Mouse (Mus musculus) left cerebral cortex, postnatal 10 days (tissue): ENCODE measurements around the gene Rel. TPM values are rescaled to one million over a fixed set of nuclear protein-coding genes. Genes with fewer than 3 reads are reported as not detected.
"Not testable (repeated sequence)": the region's sequence is repeated elsewhere in the genome, so short reads cannot be mapped to it uniquely, and the experiment has no call there.

ENCODE experiments used
- DNase-seq, 2 experiments: peaks; one replicate each; pipeline ENCODE4 v3.0.0; 2021 to 2022; ENCODE audit warnings: low spot score in 2 of 2, mixed read lengths in 1 of 2; ENCODE audit errors: extremely low spot score in 1 of 2
- intact Hi-C: fragments of 180-260 bp; cut with DNase I; formaldehyde crosslinking; loops from one replicate; pipeline ENCODE4 v1.15.1; 2025
- total RNA-seq, 2 experiments: library from RNA; stranded (reverse); gene quantifications; 2 replicates each; pipeline ENCODE4 v1.2.3; 2021

The Rel gene
- 1 to 10 TPM; 3.5 to 4.3 TPM for total RNA-seq

DNA sequence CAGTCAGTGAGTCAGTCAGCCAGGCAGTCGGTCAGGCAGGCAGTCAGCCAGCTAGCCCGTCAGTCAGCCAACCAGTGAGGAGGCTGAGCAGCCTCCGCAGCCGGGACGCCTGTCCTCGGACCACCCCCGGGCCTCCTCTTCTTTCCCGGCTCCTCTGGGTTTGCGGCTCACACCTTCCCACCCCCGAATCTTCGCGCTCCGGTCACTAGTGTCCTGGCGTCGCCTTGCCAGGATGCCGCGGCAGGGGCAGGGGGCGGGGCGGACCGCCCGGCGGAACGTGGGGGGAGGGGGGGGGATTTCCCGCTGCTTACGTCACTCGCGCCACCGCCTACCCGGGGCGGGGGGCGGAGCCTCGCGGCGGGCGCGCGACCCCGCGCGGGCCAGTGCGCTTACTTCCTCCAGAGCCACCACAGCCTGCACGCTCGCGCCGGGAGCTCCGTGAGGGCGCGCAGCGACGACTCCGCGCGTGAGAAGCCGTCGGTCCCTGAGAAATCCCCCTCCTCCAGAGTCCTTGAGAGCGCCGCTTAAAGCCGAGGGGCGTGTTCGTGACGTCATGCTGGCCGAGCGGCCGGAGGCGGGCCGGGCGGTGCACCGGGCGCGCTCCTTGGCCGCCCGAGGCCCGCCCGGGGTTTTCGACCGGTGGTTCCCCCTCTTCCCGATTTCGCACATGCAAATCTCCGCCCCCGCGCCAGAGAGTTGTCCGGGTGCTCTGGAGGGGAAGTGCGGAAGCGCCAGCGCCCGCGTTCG is at the start of gene Rel:
TSS of gene Rel (minus strand) at position 211 of the 747 bp plus-strand sequence.
- intact Hi-C loops, result no loop called here
- peak; percentile 88 to 92 for DNase-seq

DNA sequence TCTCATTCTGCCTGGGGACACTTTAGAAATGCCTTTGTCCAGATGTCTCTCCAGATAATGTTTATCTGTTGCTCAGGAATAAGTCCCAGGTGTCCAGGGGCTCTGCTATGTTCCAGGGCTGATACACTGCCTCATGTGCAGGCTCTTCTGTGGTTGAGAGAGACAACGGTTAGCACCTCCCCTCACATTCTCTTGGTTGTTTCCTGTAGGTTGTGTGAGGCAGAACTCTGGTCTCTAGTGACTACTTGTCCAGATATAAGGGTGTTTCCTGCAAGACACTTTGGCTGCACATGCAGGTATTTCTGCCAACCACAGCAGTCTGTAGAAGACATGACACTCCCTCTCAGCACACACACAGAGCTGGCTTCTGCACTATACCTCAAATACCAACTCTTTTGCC is 48.0 kb upstream of the Rel start:
- intact Hi-C loops, result no loop called here
- DNase-seq, result no peak

DNA sequence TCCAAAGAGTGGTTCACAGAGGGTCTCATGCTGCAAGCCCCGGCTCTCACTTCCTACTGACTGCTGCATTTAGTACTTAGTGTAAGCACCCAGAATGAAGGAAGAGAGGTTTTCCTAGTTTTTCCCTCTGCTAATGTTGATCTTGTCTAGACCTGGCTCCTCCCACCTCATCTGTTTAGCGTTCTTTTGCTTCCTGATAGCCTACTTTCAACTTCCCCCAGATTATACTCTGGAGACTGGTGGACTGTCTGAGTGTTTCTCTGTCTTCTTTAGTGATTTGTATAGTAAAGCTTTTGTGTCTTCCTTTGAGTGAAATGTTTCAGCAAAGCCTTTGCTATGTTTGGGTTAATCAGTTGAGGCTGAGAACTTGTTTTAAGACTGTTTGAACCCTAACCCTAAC is 40.0 kb upstream of the Rel start:
- DNase-seq, result no peak
- intact Hi-C loops, result no loop called here

DNA sequence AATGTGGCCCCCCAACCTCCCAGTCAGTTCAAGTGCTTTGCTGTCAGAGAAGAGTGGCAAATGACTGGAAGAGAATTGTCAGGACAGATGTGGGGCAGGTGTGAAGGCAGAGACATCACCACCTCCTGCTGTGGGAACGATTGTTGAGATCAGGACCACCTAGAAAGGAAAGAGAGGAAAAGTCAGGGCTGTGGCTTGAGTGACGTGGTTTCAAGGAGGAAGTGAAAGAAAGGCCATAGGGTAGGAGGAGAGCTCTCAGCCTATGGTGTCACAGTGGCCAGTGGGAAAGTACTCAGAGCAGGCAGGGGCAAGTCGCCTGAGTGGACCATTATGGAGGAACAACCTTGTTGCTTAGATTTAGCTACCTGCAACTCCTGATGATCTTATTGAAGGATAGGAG is 34.9 kb upstream of the Rel start:
- intact Hi-C loops, result no loop called here
- no peak for DNase-seq

DNA sequence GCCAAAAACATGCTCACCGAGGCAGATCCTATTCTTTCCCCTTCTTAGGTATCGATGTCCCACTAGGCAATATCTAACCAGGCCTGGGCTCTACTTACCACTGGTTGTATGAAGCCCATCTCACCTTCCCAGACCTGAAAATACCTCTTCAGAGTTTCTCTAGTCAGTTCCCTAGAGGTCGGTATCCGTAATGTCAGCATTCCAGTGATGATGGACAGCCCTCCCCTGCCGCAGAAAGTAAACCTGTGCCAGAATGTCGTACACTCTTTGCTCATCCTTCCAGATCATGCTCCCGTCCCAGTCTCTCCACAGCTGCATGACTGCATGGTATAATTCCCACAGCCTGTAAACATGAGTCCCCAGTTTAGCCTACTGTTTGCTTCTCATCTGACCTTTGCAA is 32.4 kb upstream of the Rel start:
- no peak for DNase-seq
- intact Hi-C loops, result no loop called here

DNA sequence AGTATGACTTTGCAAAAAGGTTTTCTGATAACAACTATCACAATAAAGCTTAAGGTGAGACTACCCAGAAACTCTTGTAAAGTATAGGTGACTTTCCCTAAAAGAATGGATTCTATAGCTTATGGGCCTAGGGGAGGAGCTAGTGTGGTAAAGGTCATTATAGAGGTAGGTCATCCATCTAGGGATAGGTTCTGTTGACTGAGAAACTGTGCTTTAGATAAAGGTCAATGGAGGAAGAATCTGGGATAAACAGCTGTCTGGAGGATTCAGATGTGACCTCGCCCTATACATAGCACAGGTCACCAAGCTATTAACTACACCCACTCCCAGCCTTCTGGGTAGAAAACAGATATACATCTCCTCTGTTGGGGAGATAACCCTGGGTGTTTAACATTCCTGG is 31.5 kb upstream of the Rel start:
- intact Hi-C loops, result no loop called here
- DNase-seq, result no peak

DNA sequence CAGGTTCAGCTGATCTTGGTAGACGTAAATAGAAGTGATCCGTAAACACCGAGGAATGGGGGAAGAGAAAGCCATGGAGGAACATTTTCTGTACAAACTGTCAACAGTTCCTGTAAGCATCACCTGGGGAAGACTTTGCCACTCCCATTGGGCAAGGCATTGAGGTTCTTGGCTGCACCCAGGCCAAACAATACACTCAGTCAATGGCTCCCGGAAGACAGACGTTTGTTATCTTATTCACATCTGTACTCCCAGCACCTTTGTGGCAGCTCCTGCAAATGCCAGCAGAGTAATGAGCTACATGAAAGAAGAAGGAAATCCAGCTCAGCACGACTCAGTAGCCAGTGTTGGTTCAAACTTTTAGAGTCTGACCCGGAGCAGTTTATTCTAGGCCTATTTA is 31.1 kb upstream of the Rel start:
- intact Hi-C loops, result no loop called here
- no peak for DNase-seq

DNA sequence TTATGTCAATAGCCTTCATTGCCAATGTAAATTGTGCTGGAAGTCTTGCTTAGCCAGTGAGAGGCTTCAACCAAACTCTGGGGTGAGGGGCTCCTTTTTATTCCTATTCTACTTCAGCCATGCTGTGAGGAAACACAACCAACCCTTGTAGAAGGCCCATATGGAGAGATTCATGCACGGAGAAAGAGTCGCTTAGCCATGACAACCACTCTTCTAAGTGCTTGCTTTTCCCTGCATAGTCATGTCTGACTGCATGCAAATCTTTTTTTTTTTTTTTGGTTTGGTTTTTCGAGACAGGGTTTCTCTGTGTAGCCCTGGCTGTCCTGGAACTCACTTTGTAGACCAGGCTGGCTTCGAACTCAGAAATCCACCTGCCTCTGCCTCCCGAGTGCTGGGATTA is 12.9 kb upstream of the Rel start:
- DNase-seq, intact Hi-C loops: not testable (repeated sequence)

DNA sequence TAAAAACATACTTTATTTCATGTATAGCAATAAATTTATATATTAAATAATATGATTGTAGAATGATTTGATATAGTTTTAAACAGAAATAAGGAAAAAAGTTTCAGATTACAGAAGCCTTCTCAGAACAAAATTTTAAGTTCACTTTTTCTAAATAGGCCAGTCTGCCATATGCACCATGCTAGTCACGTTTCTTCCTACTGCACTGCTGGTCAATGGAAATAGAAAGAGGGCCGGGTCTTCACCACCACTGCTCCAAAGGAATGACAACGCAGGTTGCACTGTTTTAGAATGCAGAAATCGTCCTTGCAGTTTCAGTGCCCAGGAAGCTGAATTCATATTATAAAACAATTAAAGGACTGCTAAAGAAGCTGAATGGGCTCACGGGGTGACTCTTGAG is 12.3 kb upstream of the Rel start:
- DNase-seq, result no peak
- intact Hi-C loops, result no loop called here

DNA sequence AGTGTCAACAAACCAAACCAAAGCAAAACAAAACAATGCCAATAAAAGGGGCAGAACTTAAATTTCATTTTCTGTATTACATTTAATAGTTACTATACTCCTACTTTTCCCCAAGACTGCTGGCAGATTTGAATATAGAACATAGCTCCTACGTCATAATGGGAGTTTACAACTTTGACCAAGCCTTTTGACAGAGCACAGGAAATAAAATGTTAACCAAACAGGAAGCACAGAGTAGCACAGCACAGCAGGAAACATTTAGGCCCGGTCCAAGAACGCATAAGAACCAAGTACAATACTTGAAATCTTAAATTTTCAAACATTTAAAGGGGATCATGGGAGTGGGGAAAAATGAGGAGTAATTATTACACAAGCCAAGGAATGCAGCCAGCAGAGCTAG is 11.3 kb upstream of the Rel start:
- no peak for DNase-seq
- intact Hi-C loops, result no loop called here

DNA sequence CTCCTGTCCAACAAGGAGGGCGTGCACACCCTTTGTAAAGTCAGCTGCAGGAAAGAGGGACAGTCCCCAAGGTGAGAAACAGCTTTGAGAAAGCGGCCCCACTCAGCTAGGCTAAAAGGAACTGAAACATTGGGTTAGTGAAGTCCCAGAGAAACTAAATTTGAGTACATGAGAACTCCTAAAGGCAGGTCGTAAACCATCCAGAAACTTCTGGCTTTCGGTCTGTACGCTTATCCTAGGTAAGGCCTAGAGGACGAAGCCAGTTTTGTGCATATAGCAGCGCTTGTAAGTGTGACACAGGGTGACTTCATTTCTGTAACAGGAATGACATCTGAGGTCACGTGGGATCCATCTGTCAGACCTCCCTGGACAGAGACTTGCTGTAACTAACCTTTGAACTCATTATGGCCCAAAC is 8.0 kb upstream of the Rel start:
- intact Hi-C loops, result no loop called here
- DNase-seq, result no peak

DNA sequence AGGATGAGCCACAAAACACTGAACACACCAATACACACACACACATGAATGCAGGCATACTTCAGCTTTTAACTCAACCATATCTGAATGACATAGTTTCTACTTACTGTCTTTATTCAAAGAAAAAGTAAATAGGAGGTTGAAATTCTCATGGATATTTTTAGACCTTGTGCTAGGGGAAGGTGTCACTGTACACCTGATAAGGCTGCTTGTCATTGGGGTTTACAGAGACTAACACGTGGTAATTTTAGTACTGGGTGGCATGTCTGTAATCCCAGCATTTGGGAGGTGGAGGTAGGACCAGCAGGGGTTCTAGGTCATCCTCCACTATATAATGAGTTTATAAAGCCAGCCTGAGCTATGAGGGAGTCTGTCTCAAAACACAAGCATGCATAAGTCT is 1.7 kb upstream of the Rel start:
- intact Hi-C loops, result no loop called here
- DNase-seq, result no peak

DNA sequence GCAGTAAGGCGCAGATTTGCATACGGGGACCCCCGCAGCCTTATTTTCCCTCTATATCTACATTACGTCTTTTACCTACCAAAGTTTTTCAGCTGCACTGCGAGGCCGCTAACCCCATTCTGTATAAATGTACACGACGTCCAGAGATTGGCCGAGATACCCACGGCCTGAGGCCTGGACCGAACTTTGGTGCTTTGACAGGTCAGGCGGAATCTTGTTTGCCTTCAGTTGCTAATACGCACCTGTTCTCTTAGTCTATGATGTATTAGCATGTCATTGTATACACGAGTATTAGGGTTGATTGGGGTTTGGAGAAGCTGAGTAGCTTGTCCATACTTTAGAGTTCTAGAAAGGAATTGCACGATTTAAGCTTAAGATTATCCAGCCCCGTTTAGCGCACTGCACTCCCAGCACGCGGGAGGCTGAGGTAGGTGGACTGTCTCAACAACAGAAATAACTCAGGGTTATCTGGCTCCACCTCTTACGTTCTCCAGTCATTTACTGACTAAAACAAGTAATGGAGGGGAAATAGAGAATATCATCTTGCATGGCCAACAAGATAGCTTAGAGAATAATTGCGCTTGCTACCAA is 832 bp upstream of the Rel start:
- no peak for DNase-seq
- intact Hi-C loops, result no loop called here

DNA sequence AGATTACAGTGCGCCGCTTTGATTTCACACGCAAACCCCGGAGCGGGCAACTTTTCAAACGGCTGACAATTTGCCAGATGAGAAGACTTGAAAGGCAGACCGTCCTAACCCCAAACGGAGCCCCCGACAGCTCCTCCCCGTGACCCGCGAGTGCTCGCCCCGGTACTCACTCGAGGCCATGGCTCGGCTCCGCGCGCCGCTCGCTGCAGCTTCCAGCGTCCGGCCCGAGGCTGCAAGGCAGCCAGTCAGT is 335 bp downstream of the Rel start:
- intact Hi-C loops, result no loop called here
- DNase-seq, result no peak

DNA sequence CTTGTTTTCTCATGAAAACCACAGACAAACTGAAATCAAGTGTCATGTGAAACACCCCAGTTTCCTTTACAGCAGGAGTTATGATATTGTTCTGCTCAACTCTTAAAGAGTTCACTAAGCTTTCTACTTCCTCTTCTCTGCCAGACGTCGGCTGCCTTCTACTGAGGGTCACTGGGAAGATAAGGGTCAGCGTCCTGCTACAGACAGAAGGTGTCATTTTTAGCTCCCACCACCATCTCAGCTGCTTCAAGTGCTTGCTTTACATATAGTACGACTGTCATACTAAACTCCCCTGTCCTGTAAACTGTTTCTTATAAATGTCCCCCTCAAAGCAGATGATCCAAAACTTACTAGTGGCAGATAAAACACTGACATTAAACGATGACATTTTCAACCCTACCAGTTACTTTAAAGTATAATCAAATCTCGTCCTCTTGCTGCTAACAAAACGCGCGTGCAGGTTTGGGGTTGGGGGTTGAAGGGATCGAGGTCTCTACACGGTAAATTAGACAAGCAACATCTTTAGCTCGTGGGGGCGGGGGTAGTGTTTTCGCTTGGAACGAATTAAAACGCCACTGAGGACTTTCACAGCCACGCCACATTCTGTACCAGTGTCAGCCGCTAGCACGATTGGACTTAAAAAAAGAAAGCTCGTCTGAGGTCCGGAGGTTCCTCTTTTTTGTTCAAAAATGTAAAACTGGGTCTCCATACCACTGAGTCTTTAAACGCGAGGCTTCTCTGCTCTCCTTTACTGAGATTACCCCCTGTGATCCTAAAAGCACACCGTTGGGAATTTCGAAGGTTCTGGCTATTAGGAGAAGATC is 872 bp downstream of the Rel start:
- intact Hi-C loops, result no loop called here
- DNase-seq, result peak in 1 of 2 experiments; percentile 36

DNA sequence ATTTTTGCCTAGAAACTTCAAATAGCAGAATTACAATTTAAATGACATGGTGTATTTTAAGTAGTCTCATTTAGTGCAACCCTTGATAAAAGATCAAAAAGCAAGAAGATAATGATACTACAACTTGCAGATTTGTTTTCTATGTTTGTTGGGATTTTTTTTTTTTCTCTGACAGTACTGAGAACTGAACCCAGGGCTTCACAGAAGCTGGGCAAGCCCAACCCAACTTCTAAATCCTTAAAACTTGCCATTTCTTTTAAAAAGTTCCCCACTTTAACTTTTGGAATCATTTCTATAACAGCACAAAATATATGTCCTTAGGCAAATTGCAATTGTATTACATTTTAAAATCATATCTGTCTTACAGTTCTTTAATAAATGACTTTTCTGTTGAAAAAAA is 1.7 kb downstream of the Rel start:
- DNase-seq, result no peak
- intact Hi-C loops, result no loop called here

DNA sequence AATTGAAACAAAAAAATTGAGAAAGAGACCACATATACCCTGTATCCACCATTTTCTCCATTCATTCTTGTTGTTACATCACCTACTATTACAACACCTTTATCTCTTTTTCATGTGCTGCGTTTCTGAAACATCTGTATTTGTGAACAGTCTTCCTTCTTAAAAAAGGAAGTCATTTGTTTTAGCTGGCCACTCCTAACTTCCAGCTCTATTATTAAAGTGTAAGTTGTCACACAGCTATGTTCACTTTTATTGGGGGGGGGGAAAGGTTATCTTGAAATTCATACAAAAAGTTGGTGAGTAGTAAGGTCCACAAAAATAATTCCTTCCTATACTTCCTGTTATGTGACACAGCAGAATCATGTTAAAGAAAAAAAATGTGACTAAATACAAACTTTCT is 2.8 kb downstream of the Rel start:
- no peak for DNase-seq
- intact Hi-C loops, result no loop called here

DNA sequence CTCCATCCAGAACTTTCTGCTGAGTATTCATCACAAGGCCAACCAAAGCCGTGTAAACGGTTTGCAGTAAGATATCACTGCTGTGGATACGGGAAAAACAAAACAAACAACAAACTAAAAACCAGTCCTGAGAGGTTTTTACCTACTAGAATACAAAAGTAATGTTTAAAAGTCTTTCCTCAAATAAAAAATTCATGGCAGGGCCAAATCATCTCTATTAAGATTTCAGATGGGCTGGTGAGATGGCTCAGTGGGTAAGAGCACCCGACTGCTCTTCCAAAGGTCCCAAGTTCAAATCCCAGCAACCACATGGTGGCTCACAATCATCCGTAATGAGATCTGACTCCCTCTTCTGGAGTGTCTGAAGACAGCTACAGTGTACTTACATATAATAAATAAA is 3.4 kb downstream of the Rel start:
- intact Hi-C loops, DNase-seq: not testable (repeated sequence)

DNA sequence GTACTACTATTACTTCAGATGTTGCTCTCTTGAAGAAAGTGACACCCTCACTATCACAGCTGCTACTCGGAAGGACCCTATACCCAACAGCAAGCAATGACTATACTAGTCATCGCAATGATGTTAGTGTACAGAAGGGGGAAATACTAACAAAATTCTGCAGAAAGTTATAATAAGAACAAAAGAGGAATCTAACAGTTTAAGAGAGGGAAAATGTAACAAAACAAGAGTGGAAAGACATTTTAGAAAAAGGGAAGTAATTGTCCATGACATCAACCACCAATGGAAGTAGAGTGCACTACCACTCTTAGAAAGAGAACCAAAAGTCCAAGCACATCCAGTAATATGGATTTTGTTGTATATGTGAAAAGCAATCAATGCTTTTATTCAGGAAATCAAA is 8.1 kb downstream of the Rel start:
- intact Hi-C loops, result no loop called here
- DNase-seq, result no peak

DNA sequence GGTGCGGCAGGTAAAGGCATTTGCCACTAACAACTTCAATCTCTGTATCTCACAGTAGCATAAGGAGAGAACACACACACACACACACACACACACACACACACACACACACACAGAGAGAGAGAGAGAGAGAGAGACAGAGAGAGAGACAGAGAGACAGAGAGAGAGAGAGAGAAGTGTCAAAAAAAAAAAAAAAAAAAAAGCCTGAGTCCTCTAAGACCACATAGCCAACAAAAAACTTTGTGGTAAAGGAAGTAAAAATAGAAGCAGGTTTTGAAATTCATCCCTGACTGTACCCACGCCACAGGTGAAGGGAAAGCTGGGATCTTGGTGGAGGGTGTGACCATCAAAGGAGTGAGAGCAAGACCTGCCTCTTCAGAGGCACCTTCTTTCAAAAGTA is 12.6 kb downstream of the Rel start:
- DNase-seq, result no peak
- intact Hi-C loops, result no loop called here
